ENCODE assay signal across 8 mouse cellular contexts in the genomic region with DNA sequence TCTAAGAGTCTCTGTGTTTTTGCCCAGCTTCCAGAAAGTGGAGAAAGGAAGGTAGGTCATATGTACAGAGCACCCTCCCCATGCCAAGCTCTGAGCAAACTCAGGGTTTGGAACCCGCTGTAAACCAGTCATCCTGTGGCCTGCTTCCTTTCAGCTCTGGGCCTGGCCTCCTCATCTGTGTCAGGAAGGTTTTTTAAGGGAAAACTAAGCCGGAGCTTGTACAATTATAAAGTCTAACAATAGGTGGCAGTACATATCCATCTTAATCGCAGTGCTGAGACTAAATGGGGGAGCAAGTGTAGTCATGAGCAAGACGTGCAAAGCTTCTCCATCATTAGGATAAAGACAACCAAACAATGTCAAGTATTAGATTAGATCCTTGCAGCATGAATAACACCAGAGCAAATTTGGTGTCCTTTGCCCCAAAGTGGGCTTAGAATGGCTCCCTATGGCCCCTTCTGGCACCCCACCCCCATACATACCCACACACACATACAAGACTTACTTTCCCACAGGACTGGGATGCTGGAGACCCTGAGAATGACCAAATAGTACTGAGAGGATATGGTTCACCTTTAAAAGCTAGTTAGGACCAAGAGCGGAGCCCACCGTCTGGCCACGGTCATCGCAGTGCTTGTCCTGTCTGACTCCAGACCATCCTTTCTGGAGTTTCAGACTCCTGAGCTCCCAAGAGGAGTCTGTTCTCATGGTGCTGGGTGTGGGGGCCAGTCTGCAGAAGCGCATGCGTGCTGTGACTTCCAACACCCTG.
DNase-seq lines count a peak whose midpoint lies in the region; ATAC-seq lines count a peak whose summit lies in the region.

No protein-coding gene starts in this region.

- no peak for DNase-seq in forebrain, embryonic 10.5 days (ENCODE audit: extremely low spot score, low spot score)
- DNase-seq in thymus, postnatal 0 days (ENCODE audit: low spot score) = peak; percentile 63
- no peak for DNase-seq in thymus, adult 18-20 months
- peak; percentile 62 for DNase-seq in lung, postnatal 25 days (ENCODE audit: low spot score)
- DNase-seq in thymus, postnatal 14 days = peak; percentile 22
- DNase-seq in spleen, adult 18-20 months = no peak

- H3K4me2 ChIP-seq in forebrain, embryonic 12.5 days = no peak overlapping the region

- H3K36me3 ChIP-seq in forebrain, embryonic 12.5 days (replicated peaks) = peaks cover 10% of the 10 kb centered on the region; the same call in 1 of the 2 replicates
- peaks cover 27% of the 10 kb centered on the region for H3K36me3 ChIP-seq in forebrain, embryonic 10.5 days (replicated peaks)

- H3K4me3 ChIP-seq in forebrain, embryonic 12.5 days (replicated peaks) = no peak overlapping the region
- H3K4me3 ChIP-seq in forebrain, embryonic 10.5 days = no peak overlapping the region

- ATAC-seq in forebrain, embryonic 12.5 days (ENCODE audit: low FRiP score) = 0 out of 2 replicates have a peak, but pooled peaks have one; percentile 55
- peak; percentile 55 for ATAC-seq in granulocyte monocyte progenitor cell, adult 5-6 weeks (replicated peaks; ENCODE audit: poor library complexity, severe bottlenecking)

- H3K27me3 ChIP-seq in forebrain, embryonic 12.5 days = no peaks in the 10 kb centered on the region
- H3K27me3 ChIP-seq in forebrain, embryonic 10.5 days (ENCODE audit: poor library complexity, severe bottlenecking) = no peaks in the 10 kb centered on the region

- no peak overlapping the region for H3K27ac ChIP-seq in forebrain, embryonic 12.5 days
- no peak overlapping the region for H3K27ac ChIP-seq in forebrain, embryonic 10.5 days

- H3K4me1 ChIP-seq in forebrain, embryonic 12.5 days = peaks cover 10% of the 10 kb centered on the region
- peaks cover 22% of the 10 kb centered on the region for H3K4me1 ChIP-seq in forebrain, embryonic 10.5 days

- H3K9me3 ChIP-seq in forebrain, embryonic 12.5 days = no peaks in the 10 kb centered on the region
- H3K9me3 ChIP-seq in forebrain, embryonic 10.5 days = no peaks in the 10 kb centered on the region

- H3K9ac ChIP-seq in forebrain, embryonic 12.5 days = no peak overlapping the region

- 67% methylated on average over 10 of the region's 10 CpGs for WGBS in forebrain, embryonic 12.5 days
- WGBS in forebrain, embryonic 10.5 days = 76% methylated on average over 10 of the region's 10 CpGs

Comparison
In these comparisons a context has a peak if more than half of its experiments do, and no peak if none do; other contexts are left out.
1. DNase-seq: peak in thymus, postnatal 0 days (single experiment), lung, postnatal 25 days (single experiment) and thymus, postnatal 14 days (single experiment); none in forebrain, embryonic 10.5 days (single experiment), thymus, adult 18-20 months (0 of 2) and spleen, adult 18-20 months (0 of 2).